ENCODE assay signal across 23 mouse cellular contexts in the genomic region with DNA sequence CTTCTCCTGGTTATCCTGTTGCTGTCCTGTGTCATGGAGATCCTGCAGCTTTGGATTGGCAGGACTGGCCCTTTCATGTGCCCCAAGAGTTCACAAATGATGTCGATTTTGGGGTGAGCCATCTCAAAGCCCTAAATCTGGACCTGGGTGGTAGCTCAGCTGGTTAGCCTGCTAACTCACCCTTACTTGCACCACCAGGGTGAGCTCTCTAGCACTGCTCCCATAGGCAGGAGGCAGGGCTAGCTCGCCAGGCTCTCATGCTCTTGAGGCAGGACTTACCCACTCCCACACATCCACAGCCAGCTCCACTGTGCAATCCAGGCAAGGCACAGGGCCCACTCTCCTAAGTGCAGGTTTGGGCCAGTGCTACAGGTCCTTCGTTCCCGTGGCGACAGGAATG.
A peak's percentile ranks its signal among the peaks of the same experiment; 100 is the strongest.
DNase-seq lines count a peak whose midpoint lies in the region; ATAC-seq and TF ChIP-seq lines count a peak whose summit lies in the region.
"Had no signal": no experiment of that assay in that cellular context is flagged by ENCODE, and none has a peak within 500 bp of the region (broad histone marks: within the 10 kb centered on the region; RNA-seq: fewer than 3 reads in every experiment).

No protein-coding gene starts in this region.

- H3K27me3 ChIP-seq in heart, embryonic 10.5 days (ENCODE audit: insufficient read depth, poor library complexity, severe bottlenecking), result no peaks in the 10 kb centered on the region
- H3K27me3 ChIP-seq in heart, adult 2 months (ENCODE audit: control insufficient read depth, insufficient read depth, low read length), result no peaks in the 10 kb centered on the region
- no peaks in the 10 kb centered on the region for H3K27me3 ChIP-seq in CH12.LX (replicated peaks)
- H3K27me3 ChIP-seq in hindbrain, embryonic 13.5 days, result no peaks in the 10 kb centered on the region
- H3K27me3 ChIP-seq: forebrain, embryonic 13.5 days; heart, embryonic 12.5 days; liver, embryonic 13.5 days; lung, embryonic 15.5 days; midbrain, embryonic 13.5 days; neural tube, embryonic 12.5 days had no signal

- 0 out of 2 replicates have a peak overlapping the region, but pooled peaks have one; percentile 36 for H3K27ac ChIP-seq in heart, embryonic 10.5 days
- H3K27ac ChIP-seq in heart, adult 2 months, result no peak overlapping the region
- H3K27ac ChIP-seq in CH12.LX (ENCODE audit: insufficient read depth, low read depth), result no peak overlapping the region
- no peak overlapping the region for H3K27ac ChIP-seq in bone marrow, adult 2 months (ENCODE audit: control insufficient read depth, insufficient read depth, low read depth, low read length, poor library complexity)
- H3K27ac ChIP-seq in hindbrain, embryonic 13.5 days, result no peak overlapping the region
- H3K27ac ChIP-seq: forebrain, embryonic 13.5 days; hindbrain, embryonic 14.5 days; left cerebral cortex, adult 2 months; liver, embryonic 13.5 days; lung, embryonic 15.5 days; midbrain, embryonic 13.5 days; neural tube, embryonic 12.5 days had no signal

- intact Hi-C loops in heart, adult 2 months (cut with DNase I), result no loop called here

- 80% methylated on average over 5 of the region's 5 CpGs for WGBS in heart, embryonic 10.5 days
- WGBS in heart, adult 2 months, result 85% methylated on average over 5 of the region's 5 CpGs
- WGBS in lung, adult 2 months, result 84% methylated on average over 5 of the region's 5 CpGs
- WGBS in bone marrow, adult 2 months, result 62% methylated on average over 5 of the region's 5 CpGs
- 86% methylated on average over 5 of the region's 5 CpGs for WGBS in hindbrain, embryonic 13.5 days

- no peak overlapping the region for H3K4me2 ChIP-seq in CH12.LX (ENCODE audit: insufficient read depth, low read depth, poor library complexity, severe bottlenecking)
- H3K4me2 ChIP-seq in hindbrain, embryonic 13.5 days, result no peak overlapping the region
- H3K4me2 ChIP-seq: forebrain, embryonic 13.5 days; heart, embryonic 12.5 days; hindbrain, embryonic 14.5 days; liver, embryonic 13.5 days; lung, embryonic 15.5 days; midbrain, embryonic 13.5 days; neural tube, embryonic 12.5 days had no signal

- no peak for TF ChIP-seq POLR2A in heart, adult 2 months (IDR thresholded peaks at IDR 0.05; ENCODE audit: insufficient read depth, low read depth, low read length)
- TF ChIP-seq POLR2A in lung, adult 2 months (IDR thresholded peaks at IDR 0.05; ENCODE audit: borderline replicate concordance, extremely low read depth, low read depth, low read length), result no peak
- TF ChIP-seq POLR2A in CH12.LX (IDR thresholded peaks at IDR 0.05; ENCODE audit: low read depth, low read length), result no peak
- TF ChIP-seq POLR2A in bone marrow, adult 2 months (IDR thresholded peaks at IDR 0.05; ENCODE audit: borderline replicate concordance, control insufficient read depth, low read depth, low read length), result no peak

- in situ Hi-C loops in CH12.LX (cut with MboI; ENCODE audit: low pct_ligation_motif_present, low pct_unique_long_range_greater_than_20kb, low sequenced_read_pairs), result no loop called here

- TF ChIP-seq EP300 in heart, adult 2 months (IDR thresholded peaks at IDR 0.05; ENCODE audit: insufficient read depth, low read depth, low read length), result no peak
- TF ChIP-seq EP300 in CH12.LX (IDR thresholded peaks at IDR 0.05; ENCODE audit: low read length), result no peak

- dilution Hi-C loops in CH12.LX (cut with MboI; ENCODE audit: extremely low pct_ligation_motif_present, extremely low pct_unique_long_range_greater_than_20kb, low sequenced_read_pairs), result no loop called here

- TF ChIP-seq RAD21 in CH12.LX (IDR thresholded peaks at IDR 0.05; ENCODE audit: low read depth, low read length), result peak; percentile 48

- no peak for ATAC-seq in hindbrain, embryonic 13.5 days (ENCODE audit: low FRiP score)
- ATAC-seq: forebrain, embryonic 13.5 days; inflammation-experienced regulatory T-cells, adult 6 months; midbrain, embryonic 13.5 days had no signal

- no peaks in the 10 kb centered on the region for H3K79me2 ChIP-seq in heart, adult 2 months (replicated peaks; ENCODE audit: control insufficient read depth, insufficient read depth, low read length)
- H3K79me2 ChIP-seq in CH12.LX (replicated peaks; ENCODE audit: control insufficient read depth, extremely low read depth, insufficient read depth, poor library complexity, severe bottlenecking), result no peaks in the 10 kb centered on the region

- no peak for DNase-seq in heart, embryonic 10.5 days (ENCODE audit: low spot score)
- DNase-seq in heart, adult 2 months, result no peak
- no peak for DNase-seq in lung, adult 2 months
- DNase-seq in lung, postnatal 14 days, result no peak
- DNase-seq in CH12.LX (ENCODE audit: extremely low read depth), result no peak
- DNase-seq in cerebellum, postnatal 14 days, result no peak
- DNase-seq: adrenal gland, postnatal 14 days; cerebellum, adult 8-10 months; heart, postnatal 14 days; kidney, postnatal 36 days; liver, embryonic 13.5 days; retina, postnatal 1 day; right cerebral cortex, postnatal 25 days had no signal

- H3K4me3 ChIP-seq in heart, embryonic 10.5 days, result no peak overlapping the region
- H3K4me3 ChIP-seq in heart, adult 2 months, result no peak overlapping the region
- H3K4me3 ChIP-seq in lung, adult 2 months (replicated peaks; ENCODE audit: extremely low read depth, low read depth, low read length), result no peak overlapping the region
- H3K4me3 ChIP-seq in CH12.LX (replicated peaks in 1 of 3; ENCODE audit: low read depth in 2 of 3, low read length in 2 of 3, poor library complexity in 1 of 3), result no peak overlapping the region
- no peak overlapping the region for H3K4me3 ChIP-seq in bone marrow, adult 2 months (replicated peaks; ENCODE audit: control insufficient read depth, low read depth, low read length)
- H3K4me3 ChIP-seq in hindbrain, embryonic 13.5 days, result no peak overlapping the region
- H3K4me3 ChIP-seq: forebrain, embryonic 13.5 days; heart, embryonic 12.5 days; left cerebral cortex, adult 2 months; liver, embryonic 13.5 days; lung, embryonic 15.5 days; midbrain, embryonic 13.5 days; neural tube, embryonic 12.5 days had no signal

- no peak overlapping the region for H3K9ac ChIP-seq in heart, adult 2 months (ENCODE audit: low read depth, low read length)
- no peak overlapping the region for H3K9ac ChIP-seq in CH12.LX (ENCODE audit: insufficient read depth, low read depth)
- H3K9ac ChIP-seq in hindbrain, embryonic 13.5 days, result no peak overlapping the region
- H3K9ac ChIP-seq: forebrain, embryonic 13.5 days; heart, embryonic 12.5 days; hindbrain, embryonic 14.5 days; liver, embryonic 13.5 days; lung, embryonic 15.5 days; midbrain, embryonic 13.5 days; neural tube, embryonic 12.5 days had no signal

- no peak for TF ChIP-seq CTCF in heart, adult 2 months (IDR thresholded peaks at IDR 0.05)
- peak; percentile 15; the same call in 1 of the 2 replicates for TF ChIP-seq CTCF in lung, adult 2 months (IDR thresholded peaks at IDR 0.05; ENCODE audit: insufficient read depth, low read length)
- TF ChIP-seq CTCF in CH12.LX (conservative IDR thresholded peaks at IDR 0.05 in 1 of 2, IDR thresholded peaks at IDR 0.05 in 1 of 2; ENCODE audit: low read depth in 2 of 2, low read length in 2 of 2), result peak in 1 of 2 experiments; percentile 55; a peak in 2 of 4 replicates
- TF ChIP-seq CTCF in bone marrow, adult 2 months (IDR thresholded peaks at IDR 0.05; ENCODE audit: control insufficient read depth, insufficient read depth, low read length), result 0 out of 2 replicates have a peak, but pooled peaks have one; percentile 8

- H3K4me1 ChIP-seq in heart, embryonic 10.5 days, result 0 out of 2 replicates have a peak, but pooled peaks cover 2% of the 10 kb centered on the region
- H3K4me1 ChIP-seq in heart, adult 2 months (ENCODE audit: control insufficient read depth, insufficient read depth, low read length), result peaks cover 2% of the 10 kb centered on the region
- H3K4me1 ChIP-seq in lung, adult 2 months (ENCODE audit: control insufficient read depth, insufficient read depth, low read length), result peaks cover 6% of the 10 kb centered on the region
- H3K4me1 ChIP-seq in CH12.LX (ENCODE audit: control insufficient read depth in 1 of 2, insufficient read depth in 2 of 2), result peaks cover 0 to 3% of the 10 kb centered on the region in 2 experiments; a peak in 1 of 4 replicates
- H3K4me1 ChIP-seq in bone marrow, adult 2 months (ENCODE audit: control insufficient read depth, insufficient read depth, low read length), result no peaks in the 10 kb centered on the region; the same call in 1 of the 2 replicates
- no peaks in the 10 kb centered on the region for H3K4me1 ChIP-seq in hindbrain, embryonic 13.5 days (replicated peaks)
- H3K4me1 ChIP-seq: forebrain, embryonic 13.5 days; liver, embryonic 13.5 days; lung, embryonic 15.5 days; midbrain, embryonic 13.5 days; neural tube, embryonic 12.5 days had no signal

- no peaks in the 10 kb centered on the region for H3K9me3 ChIP-seq in heart, embryonic 10.5 days
- no peaks in the 10 kb centered on the region for H3K9me3 ChIP-seq in CH12.LX (replicated peaks; ENCODE audit: low read length)
- H3K9me3 ChIP-seq in hindbrain, embryonic 13.5 days, result no peaks in the 10 kb centered on the region
- H3K9me3 ChIP-seq: forebrain, embryonic 13.5 days; heart, embryonic 12.5 days; liver, embryonic 13.5 days; lung, embryonic 15.5 days; midbrain, embryonic 13.5 days; neural tube, embryonic 12.5 days had no signal

- no peaks in the 10 kb centered on the region for H3K36me3 ChIP-seq in heart, embryonic 10.5 days
- no peaks in the 10 kb centered on the region for H3K36me3 ChIP-seq in heart, adult 2 months (ENCODE audit: control insufficient read depth, insufficient read depth, low read length)
- H3K36me3 ChIP-seq in CH12.LX (replicated peaks in 1 of 2; ENCODE audit: control insufficient read depth in 1 of 2, insufficient read depth in 1 of 2, low read length in 1 of 2), result no peaks in the 10 kb centered on the region
- H3K36me3 ChIP-seq in hindbrain, embryonic 13.5 days, result no peaks in the 10 kb centered on the region
- H3K36me3 ChIP-seq: heart, embryonic 12.5 days; liver, embryonic 13.5 days; lung, embryonic 15.5 days; midbrain, embryonic 13.5 days; neural tube, embryonic 12.5 days had no signal

TF ChIP-seq in CH12.LX, 34 proteins besides CTCF, POLR2A, EP300 and RAD21:
- TF ChIP-seq SMC3 (IDR thresholded peaks at IDR 0.05; ENCODE audit: low read depth, low read length) (peak; percentile 70), HCFC1 (IDR thresholded peaks at IDR 0.05; ENCODE audit: low read depth, low read length) (no peak)
